Mouse (Mus musculus): ENCODE results near the gene Ets1. TPM values are rescaled to one million over a fixed set of nuclear protein-coding genes. Genes with fewer than 3 reads are reported as not detected.

Ets1 gene
- total RNA-seq (2021) = 10 to 100 TPM; 16.4 to 19.0 TPM
- long read RNA-seq, experiment 1, full-length matches to known transcripts = 1 of 9 reads
- long read RNA-seq, experiment 1, partial matches to known transcripts = 0 of 9 reads
- long read RNA-seq, experiment 1, other reads (novel, unspliced or antisense) = 8 of 9 reads
- long read RNA-seq, experiment 2, full-length matches to known transcripts = 5 of 12 reads
- long read RNA-seq, experiment 2, partial matches to known transcripts = 0 of 12 reads
- long read RNA-seq, experiment 2, other reads (novel, unspliced or antisense) = 7 of 12 reads

DNA sequence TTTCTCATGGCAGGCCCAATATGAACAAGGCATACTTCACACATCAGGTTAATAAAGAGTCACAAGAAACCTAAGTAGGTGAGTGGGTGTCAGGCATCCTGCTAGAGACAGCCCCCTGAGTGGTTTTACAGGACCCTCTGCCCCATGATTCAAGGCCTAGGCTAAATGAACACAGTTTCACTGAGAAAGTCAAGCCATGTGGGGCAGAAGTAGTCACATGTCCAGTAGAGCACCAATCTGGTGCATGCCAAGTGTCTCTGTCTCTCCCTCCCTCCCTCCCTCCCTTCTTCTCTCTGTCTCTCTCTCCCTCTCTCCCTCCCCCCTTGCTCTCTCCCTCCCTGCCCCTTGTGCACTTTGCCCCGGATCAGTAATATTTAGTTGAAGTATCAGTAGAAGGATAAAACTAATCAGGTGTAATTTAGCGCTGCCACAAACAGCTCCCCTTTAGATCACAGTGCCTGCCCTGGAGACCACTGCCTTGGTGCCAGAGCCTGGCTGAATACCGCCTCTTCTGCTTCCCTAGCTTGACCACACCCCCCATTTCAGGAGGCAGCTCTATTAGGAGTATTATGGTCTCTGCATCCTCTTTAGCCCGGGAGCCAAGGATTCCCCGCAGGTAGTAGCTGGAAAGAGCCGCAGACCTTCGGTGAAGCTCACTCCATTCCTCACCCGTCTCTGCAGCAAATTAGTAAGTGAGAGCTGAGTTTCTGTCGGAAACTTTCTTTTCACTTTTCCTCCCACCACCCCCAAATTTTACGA, at the start of gene Ets1:
Ets1 (plus strand) TSS at position 595 of the 759 bp plus-strand sequence.
- DNase-seq (ENCODE audit: low spot score in 2 of 2) = no peak

GRCm38 (mm10) chr9:32589900-32590299, 46.1 kb upstream of the Ets1 start:
- DNase-seq (ENCODE audit: low spot score in 2 of 2) = peak; percentile 75 to 84

GRCm38 (mm10) chr9:32590571-32590970, 45.5 kb upstream of the Ets1 start:
- no peak for DNase-seq (ENCODE audit: low spot score in 2 of 2)

DNA sequence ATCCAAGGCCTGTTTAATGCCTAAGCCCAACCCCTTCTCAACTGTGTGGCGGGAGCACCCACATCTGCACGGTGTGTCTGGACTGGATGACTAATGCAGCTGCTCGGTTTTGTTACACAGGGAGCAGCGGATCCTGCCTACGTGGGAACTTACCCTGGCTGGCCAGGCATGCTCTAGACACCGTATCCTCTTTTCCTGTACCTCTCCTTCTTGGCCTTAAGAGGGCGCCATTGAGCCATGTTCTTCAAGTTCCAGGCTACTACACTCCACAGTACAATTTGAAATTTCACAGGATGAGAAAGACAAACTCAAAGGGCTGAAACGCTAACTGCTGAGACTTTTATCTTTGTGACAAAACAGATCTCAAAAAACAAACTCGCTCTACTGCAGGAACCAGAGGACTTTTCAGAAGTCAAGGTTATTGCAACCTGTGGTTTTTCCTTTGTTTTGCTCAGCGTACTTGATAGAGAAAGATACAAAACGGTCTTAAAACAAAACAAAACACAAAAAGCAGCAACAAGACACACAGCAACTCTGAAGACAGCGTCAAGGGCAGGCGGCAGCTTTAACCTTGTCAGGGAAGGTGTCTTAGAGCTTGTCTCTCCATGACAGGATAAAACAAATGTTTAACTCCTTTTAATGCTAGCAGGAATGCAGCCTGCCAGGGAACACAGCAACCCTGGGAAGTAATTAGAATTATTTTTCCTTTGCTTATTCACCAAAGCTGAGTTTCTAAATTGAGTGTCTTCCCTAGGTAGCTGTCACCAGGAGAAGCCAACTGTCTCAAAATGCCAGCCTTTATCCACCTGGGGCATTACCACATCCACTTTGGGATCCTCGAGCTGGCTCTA, 44.1 kb upstream of the Ets1 start:
- peak; percentile 49 to 84 for DNase-seq (ENCODE audit: low spot score in 2 of 2)

- DNase-seq (ENCODE audit: low spot score in 2 of 2) = no peak
Observed at GRCm38 (mm10) chr9:32592583-32592890, 43.5 kb upstream of the Ets1 start.

- DNase-seq (ENCODE audit: low spot score in 2 of 2) = no peak
Observed at GRCm38 (mm10) chr9:32593816-32594215, 42.2 kb upstream of the Ets1 start.

DNA sequence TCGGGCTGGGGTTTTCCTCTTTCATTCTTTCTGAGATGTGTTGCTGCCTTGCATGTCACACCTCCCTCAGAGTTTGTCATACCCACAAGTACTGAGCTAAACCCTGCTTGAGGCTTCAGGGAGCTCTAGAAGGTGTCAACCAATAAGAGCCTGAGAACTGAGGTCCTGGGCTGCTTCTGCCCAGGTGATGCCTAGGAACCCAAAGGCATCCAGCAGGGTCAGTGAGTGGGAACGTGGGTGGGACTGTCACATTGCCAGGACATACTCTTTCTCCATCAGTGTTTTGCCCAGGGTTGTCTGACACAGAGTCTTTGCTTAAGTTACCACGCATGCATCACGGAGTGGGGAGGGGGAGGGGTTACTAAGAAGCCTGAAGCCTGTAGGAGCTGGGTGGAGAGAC, 41.7 kb upstream of the Ets1 start:
- no peak for DNase-seq (ENCODE audit: low spot score in 2 of 2)

DNA sequence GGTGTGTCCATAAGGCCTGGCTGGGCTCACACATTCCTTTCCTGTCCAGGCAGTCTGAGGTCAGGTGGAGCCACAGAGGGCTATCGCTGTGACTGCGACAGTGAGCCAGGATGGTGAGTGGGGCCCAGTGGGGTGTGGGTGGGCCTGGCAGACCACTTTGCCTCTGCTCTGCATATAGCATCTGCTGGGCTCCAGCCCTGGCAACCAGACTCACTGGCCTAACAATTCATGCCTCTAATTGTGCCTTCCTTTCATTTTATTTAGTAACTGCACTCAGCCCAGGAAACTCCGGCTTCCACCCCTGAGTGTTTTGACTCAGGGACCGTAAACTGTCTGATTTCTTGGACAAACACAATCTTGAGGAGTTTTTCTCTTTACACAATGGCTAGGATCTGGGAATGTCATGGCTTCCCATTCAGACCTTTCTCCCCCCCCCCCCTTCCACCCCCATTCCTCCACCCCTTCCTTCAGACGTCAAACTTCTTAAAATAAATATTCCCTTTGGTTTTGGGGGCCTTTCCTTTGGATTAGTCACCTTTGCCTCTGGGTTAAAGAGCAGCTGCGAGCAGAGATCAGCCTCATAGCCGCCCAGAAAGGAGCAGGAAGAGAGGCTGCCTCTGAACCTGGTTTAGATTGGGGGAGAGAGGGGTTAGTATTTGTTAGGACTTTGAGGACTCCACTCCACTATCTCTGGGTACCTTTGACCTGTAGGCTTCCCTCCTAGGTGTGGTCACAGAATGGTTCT, 40.8 kb upstream of the Ets1 start:
- no peak for DNase-seq (ENCODE audit: low spot score in 2 of 2)

GRCm38 (mm10) chr9:32596366-32596765, 39.7 kb upstream of the Ets1 start:
- no peak for DNase-seq (ENCODE audit: low spot score in 2 of 2)

DNA sequence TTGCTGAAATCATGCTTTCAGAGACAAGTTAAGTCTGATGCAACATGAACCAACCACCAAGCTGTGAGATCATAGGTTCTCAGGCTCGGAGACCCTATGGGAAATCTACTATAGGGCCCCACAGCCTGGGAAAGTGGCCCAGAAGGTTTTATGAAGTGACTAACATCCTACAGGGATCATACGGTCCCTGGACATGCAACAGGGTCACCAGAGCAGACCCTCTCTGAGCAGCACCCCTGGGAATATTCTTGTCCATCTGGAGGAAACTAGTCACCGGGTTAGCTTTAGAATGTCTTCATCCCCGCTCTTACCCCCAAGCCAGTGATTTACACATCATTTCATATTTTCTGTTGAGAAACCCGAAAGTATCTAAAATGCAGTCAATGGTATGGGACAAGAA, 34.1 kb upstream of the Ets1 start:
- no peak for DNase-seq (ENCODE audit: low spot score in 2 of 2)

DNA sequence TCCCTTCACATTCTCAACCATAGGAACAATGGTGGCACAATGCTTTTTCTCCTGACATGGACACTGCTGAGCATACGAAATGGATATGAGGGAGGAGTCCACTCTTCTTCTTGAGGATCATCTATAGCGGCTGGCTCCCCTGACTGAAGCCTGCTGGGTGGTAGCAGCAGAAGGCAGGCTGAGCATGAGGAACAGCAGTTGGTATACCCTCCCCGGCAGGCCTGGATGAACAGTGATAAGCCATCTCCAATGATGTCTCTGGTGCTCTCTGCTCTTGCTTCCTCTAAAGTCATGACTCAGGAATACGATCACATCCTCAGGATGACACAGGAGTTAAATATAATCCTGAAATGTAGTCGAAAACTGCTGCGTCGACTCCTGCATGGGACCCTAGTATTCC, 32.9 kb upstream of the Ets1 start:
- DNase-seq (ENCODE audit: low spot score in 2 of 2) = no peak

GRCm38 (mm10) chr9:32607218-32607617, 28.8 kb upstream of the Ets1 start:
- no peak for DNase-seq (ENCODE audit: low spot score in 2 of 2)

GRCm38 (mm10) chr9:32608831-32609610, 27.0 kb upstream of the Ets1 start:
- DNase-seq (ENCODE audit: low spot score in 2 of 2) = no peak

DNA sequence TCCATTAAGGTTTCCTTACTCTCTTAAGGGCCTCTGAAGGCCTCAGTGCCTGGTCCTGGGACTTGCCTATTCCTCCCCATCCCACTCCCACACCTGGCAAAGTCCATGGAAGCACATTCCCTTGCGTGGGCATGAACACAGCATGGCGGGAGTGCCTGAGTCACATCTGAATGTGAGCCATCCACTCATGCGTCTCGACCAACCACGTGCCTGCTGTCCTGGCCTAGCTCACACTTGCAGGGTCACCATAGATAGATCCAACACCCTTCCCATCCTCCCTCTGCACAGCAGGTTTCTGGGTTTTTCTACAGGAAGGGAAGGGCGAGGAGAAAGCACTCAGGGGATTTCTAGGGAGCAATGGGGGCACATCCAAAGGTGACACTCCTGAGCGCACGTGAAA, 25.8 kb upstream of the Ets1 start:
- DNase-seq (ENCODE audit: low spot score in 2 of 2) = no peak

DNA sequence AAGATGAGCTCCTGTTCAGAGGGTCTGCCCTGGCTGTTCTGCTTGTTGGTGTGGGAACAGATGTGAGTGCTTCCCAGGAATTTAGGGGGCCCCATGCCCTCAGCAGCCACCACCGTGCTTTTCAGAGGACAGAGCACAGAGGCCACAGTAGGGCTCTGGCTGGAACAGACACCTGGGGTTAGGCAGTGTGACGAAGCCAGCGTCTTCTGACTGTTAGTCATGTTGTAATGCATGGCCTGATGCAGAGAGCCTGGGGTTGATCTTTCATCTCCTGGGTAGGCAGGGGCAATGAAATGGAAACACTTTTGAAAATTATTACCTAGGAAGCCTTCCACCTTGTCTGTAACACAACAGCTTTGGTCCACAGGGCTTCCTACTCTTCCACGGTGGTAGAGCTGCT, 25.4 kb upstream of the Ets1 start:
- DNase-seq (ENCODE audit: low spot score in 2 of 2) = no peak

- DNase-seq (ENCODE audit: low spot score in 2 of 2) = no peak
Observed at GRCm38 (mm10) chr9:32611340-32611739, 24.7 kb upstream of the Ets1 start.

GRCm38 (mm10) chr9:32612426-32612825, 23.6 kb upstream of the Ets1 start:
- DNase-seq (ENCODE audit: low spot score in 2 of 2) = no peak

DNA sequence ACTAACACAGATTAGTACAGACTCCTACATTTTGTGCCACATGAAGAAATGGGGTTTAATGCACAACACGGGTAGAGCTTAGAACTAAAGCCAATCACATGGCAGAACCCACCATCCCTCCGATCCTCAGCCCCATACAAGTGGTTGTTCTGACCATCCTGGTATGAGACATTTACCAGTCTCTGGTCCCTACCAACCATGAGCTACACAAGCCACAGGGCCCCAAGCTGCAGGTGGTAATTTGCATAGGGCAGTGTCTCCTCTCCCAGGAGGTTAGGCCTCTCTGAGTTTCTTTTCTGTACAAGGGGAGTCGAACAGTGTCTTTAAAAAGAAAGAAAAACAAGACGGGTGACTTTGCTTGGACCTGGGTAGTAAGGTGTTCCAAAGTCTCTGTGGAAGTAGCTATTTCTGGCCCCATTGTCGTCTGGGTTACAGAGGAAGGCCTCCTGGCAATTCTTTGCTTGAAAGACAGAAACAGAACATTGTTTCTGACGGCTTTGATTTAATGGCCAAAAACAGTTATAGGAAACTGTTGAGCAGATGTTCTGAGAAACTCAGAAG, 23.1 kb upstream of the Ets1 start:
- DNase-seq (ENCODE audit: low spot score in 2 of 2) = no peak

DNA sequence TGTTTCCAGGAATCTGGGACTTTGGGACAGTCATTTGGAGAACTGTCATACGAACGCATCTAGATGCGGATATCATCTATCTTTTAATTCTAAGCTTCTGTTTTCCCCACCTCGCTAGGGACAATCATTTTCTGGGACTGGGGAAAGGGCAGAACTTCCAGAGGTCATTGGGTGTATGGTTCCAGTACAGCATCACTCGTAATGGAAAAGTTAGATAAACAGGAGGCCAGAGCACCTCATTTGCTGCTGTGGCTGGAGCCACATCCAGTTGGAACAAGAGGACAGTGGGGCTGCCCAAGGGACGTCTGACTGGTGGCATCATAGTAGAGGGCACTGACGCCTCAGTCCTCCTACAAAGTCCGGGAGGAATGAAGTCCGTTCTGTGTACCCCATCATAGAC, 21.8 kb upstream of the Ets1 start:
- no peak for DNase-seq (ENCODE audit: low spot score in 2 of 2)

DNA sequence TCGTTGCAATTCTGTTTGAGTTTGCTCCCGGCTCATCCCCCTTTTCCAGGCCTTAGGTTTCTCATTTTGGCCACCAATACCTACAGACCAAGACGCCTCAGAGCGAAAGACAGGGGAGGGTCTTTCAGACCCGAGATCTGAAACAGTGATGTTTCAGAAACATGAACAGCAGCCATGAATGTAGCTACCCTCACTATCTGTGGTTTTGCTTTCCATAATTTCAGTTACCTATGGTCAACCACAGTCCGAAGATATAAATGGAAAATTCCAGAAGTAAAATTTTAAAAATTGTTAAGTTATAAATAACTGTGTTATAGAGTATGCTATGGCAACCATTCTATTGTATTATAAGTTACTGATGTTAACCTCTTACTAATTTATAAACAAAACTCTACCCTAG, 20.6 kb upstream of the Ets1 start:
- DNase-seq (ENCODE audit: low spot score in 2 of 2) = no peak

Measured in layer of hippocampus, postnatal 14 days (tissue).